Mouse (Mus musculus) heart, postnatal 0 days (tissue): Measurements from ENCODE around the gene Dlk1. TPM values are rescaled to one million over a fixed set of nuclear protein-coding genes. Genes with fewer than 3 reads are reported as not detected.

Experiments
- ATAC-seq: fragments of 200-750 bp; cut with Nextera tagmentation; 2 replicates; pipeline ENCODE4 v1.8.0; 2017; ENCODE audit warnings: low read depth, moderate number of reproducible peaks, moderate library complexity; ENCODE audit not compliant: insufficient read depth
- DNase-seq: peaks from one replicate; pipeline ENCODE4 v3.0.0-alpha.2; 2016; ENCODE audit warnings: low spot score
- H3K27ac ChIP-seq: fragments of 300-500 bp; sonication (generic); 2 replicates; pipeline ENCODE4 v1.5.1; 2014; ENCODE audit warnings: low read depth, mild to moderate bottlenecking
- H3K27me3 ChIP-seq: fragments of 300-500 bp; sonication (generic); 2 replicates; pipeline ENCODE4 v1.6.1; 2014; ENCODE audit warnings: low read length, mixed read lengths; ENCODE audit not compliant: control insufficient read depth, insufficient read depth
- H3K36me3 ChIP-seq: fragments of 300-500 bp; sonication (generic); replicated peaks from 2 replicates; pipeline ENCODE4 v1.6.1; 2014; ENCODE audit warnings: low read length, mixed read lengths; ENCODE audit not compliant: control insufficient read depth, insufficient read depth
- H3K4me1 ChIP-seq: fragments of 300-500 bp; sonication (generic); 2 replicates; pipeline ENCODE4 v1.6.1; 2014; ENCODE audit warnings: antibody characterized with exemption; ENCODE audit not compliant: control insufficient read depth, insufficient read depth
- H3K4me2 ChIP-seq: fragments of 300-500 bp; sonication (generic); 2 replicates; pipeline ENCODE4 v1.6.1; 2014; ENCODE audit warnings: low read depth, mild to moderate bottlenecking, low read length, moderate library complexity
- H3K4me3 ChIP-seq: fragments of 300-500 bp; sonication (generic); 2 replicates; pipeline ENCODE4 v1.5.1; 2014; ENCODE audit warnings: low read depth, low read length
- H3K9ac ChIP-seq: fragments of 300-500 bp; sonication (generic); replicated peaks from 2 replicates; pipeline ENCODE4 v1.6.1; 2014; ENCODE audit warnings: low read depth, low read length, mixed read lengths
- H3K9me3 ChIP-seq: fragments of 300-500 bp; sonication (generic); replicated peaks from 2 replicates; pipeline ENCODE4 v1.6.1; 2016; ENCODE audit warnings: low read length; ENCODE audit not compliant: control insufficient read depth
- CTCF ChIP-seq: IDR thresholded peaks from 2 replicates; pipeline ENCODE4 v1.5.1; 2016; ENCODE audit warnings: antibody characterized with exemption, control low read depth, low read depth
- EP300 ChIP-seq: IDR thresholded peaks from 2 replicates; pipeline ENCODE4 v1.6.1; 2016; ENCODE audit warnings: antibody characterized with exemption, low read depth
- WGBS: fragments of 180-500 bp; shearing (Covaris S2); extraction: QIAGEN DNeasy Blood & Tissue Kit; methylation state at CpG from one replicate; pipeline ENCODE4 v1.1.7; 2014; 5-methylcytosine and 5-hydroxymethylcytosine counted together
- polyA plus RNA-seq: library from polyadenylated mRNA; unstranded; fragments of >200 nt; fragmentation: Nextera tagmentation; extraction: Ambion mirVana; gene quantifications from 2 replicates; pipeline ENCODE4 v1.2.1, GENCODE M21; 2015
- total RNA-seq: library from RNA; depleted of rRNA; stranded (reverse); fragments of >200 nt; gene quantifications from 2 replicates; pipeline ENCODE4 v1.2.3, GENCODE M21; 2014; ENCODE audit warnings: low replicate concordance

Gene Dlk1
- total and polyA plus RNA-seq, 2 experiments from 2014 or later: 45.0 to 55.1 TPM

DNA sequence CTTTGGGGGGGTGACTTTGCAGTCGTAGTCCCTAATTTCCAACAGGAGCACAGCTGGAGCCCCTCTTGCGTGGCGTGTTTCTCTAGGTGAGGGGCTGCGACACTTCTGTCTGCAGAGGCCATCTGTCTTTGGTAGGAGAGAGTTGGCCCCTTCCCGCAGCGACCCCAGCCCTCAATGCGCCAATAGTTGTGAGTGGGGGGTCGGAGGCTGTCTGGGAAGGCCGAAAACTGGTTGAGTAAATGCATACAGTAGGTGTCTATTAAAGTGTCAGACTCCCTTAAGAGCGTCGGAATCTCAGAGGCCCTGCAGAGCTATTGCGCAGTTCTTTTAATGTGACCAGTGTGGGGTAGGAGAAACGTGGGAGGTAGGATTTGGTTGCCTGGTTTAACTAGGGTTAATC, 1.5 kb downstream of the Dlk1 start:
- Histone ChIP-seq H3K27me3 (peaks cover 95% of the 10 kb centered on the region), H3K4me3 (peak overlapping the region; percentile 44; the same call in 1 of the 2 replicates), H3K9ac (no peak overlapping the region), H3K4me1 (0 out of 2 replicates have a peak, but pooled peaks cover 5% of the 10 kb centered on the region), H3K4me2 (peak overlapping the region; percentile 61), H3K36me3 (no peaks in the 10 kb centered on the region), H3K9me3 (no peaks in the 10 kb centered on the region), H3K27ac (no peak overlapping the region)
- TF ChIP-seq EP300: no peak
- TF ChIP-seq CTCF: no peak
- 24% methylated on average over 13 of the region's 13 CpGs for WGBS
- no peak for DNase-seq
- ATAC-seq: no peak

DNA sequence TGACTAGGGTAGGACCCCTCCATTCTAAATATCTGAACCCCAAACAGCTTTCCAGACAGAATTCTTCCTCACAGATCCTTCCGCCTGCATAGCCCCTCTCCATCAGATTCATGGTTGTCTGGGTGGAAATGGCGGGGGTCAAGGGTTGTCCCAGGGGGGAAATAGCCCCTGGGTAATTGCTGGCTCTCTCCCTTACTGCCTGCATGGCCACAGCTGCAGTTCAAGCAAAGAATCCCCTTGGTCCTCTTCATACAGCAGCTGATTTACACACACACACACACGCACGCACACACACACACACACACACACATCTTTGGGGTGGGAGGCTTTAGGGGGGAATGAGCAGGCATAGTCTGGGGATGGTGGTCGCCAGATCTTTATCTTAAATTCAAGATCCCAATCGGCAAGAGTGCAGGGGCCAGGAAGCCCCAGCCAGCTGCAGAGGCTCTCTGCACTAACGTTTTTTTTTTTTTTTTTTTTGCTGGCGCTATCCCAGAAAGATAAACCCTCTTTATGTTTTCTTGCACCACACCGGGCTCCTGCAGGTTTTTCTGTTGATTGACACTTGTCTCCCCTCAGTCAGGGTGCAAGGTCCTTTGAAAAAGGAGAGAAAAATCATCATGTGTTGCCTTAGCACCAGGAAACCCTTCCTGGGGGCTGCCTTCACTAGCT, 4.0 kb downstream of the Dlk1 start:
- WGBS: 31% methylated on average over 9 of the region's 9 CpGs
- no peak overlapping the region for H3K4me3 ChIP-seq
- ATAC-seq: no peak
- peaks cover 93% of the 10 kb centered on the region for H3K27me3 ChIP-seq
- no peak overlapping the region for H3K4me2 ChIP-seq
- H3K9me3 ChIP-seq: no peaks in the 10 kb centered on the region
- TF ChIP-seq CTCF (no peak), EP300 (no peak)
- no peak for DNase-seq
- no peak overlapping the region for H3K9ac ChIP-seq
- no peaks in the 10 kb centered on the region for H3K36me3 ChIP-seq
- no peak overlapping the region for H3K27ac ChIP-seq
- no peaks in the 10 kb centered on the region for H3K4me1 ChIP-seq

DNA sequence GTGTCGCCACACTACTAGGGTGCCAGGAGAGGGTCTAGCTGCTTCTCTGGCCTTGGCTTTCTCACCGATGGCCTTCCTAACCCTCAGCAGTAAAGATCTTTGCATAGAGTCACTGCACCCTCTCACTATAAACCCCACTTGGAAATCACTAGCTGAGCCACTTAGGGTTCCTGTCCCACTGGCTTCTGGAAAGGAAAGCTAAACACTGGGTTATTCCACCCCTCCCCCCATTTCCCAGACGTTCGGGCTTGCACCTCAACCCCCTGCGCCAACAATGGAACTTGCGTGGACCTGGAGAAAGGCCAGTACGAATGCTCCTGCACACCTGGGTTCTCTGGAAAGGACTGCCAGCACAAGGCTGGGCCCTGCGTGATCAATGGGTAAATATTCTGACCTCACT, 5.2 kb downstream of the Dlk1 start:
- Histone ChIP-seq H3K9me3 (no peaks in the 10 kb centered on the region), H3K36me3 (no peaks in the 10 kb centered on the region), H3K4me1 (no peaks in the 10 kb centered on the region), H3K27ac (no peak overlapping the region), H3K4me3 (no peak overlapping the region), H3K27me3 (peaks cover 81% of the 10 kb centered on the region), H3K4me2 (no peak overlapping the region), H3K9ac (no peak overlapping the region)
- DNase-seq (no peak), ATAC-seq (no peak)
- no peak for TF ChIP-seq EP300
- no peak for TF ChIP-seq CTCF
- WGBS: 56% methylated on average over 8 of the region's 8 CpGs

DNA sequence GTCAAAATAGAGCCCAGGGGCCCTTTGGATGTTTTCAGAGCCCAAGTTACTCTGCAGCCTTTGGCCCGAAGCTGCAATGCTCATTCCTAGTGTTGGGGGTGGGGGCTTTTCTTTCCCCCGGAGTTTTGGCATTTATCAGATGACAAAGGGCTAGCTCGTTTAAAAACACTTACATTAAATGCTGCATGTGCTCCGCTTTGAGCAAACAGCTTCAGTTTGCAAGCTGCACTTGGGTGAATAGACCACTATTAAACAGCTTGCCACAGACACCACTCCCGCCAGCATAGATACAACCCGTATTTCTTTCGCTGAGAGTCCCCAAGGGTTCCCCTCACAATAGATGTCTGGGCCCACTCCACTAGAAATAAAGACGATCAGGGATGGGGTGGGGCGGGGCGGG, 6.3 kb downstream of the Dlk1 start:
- H3K27ac ChIP-seq: no peak overlapping the region
- H3K27me3 ChIP-seq: peaks cover 70% of the 10 kb centered on the region
- no peaks in the 10 kb centered on the region for H3K4me1 ChIP-seq
- 32% methylated on average over 10 of the region's 10 CpGs for WGBS
- no peak overlapping the region for H3K9ac ChIP-seq
- no peaks in the 10 kb centered on the region for H3K9me3 ChIP-seq
- DNase-seq: no peak
- no peak overlapping the region for H3K4me2 ChIP-seq
- no peak overlapping the region for H3K4me3 ChIP-seq
- no peaks in the 10 kb centered on the region for H3K36me3 ChIP-seq
- no peak for TF ChIP-seq EP300
- TF ChIP-seq CTCF: no peak
- ATAC-seq: no peak

DNA sequence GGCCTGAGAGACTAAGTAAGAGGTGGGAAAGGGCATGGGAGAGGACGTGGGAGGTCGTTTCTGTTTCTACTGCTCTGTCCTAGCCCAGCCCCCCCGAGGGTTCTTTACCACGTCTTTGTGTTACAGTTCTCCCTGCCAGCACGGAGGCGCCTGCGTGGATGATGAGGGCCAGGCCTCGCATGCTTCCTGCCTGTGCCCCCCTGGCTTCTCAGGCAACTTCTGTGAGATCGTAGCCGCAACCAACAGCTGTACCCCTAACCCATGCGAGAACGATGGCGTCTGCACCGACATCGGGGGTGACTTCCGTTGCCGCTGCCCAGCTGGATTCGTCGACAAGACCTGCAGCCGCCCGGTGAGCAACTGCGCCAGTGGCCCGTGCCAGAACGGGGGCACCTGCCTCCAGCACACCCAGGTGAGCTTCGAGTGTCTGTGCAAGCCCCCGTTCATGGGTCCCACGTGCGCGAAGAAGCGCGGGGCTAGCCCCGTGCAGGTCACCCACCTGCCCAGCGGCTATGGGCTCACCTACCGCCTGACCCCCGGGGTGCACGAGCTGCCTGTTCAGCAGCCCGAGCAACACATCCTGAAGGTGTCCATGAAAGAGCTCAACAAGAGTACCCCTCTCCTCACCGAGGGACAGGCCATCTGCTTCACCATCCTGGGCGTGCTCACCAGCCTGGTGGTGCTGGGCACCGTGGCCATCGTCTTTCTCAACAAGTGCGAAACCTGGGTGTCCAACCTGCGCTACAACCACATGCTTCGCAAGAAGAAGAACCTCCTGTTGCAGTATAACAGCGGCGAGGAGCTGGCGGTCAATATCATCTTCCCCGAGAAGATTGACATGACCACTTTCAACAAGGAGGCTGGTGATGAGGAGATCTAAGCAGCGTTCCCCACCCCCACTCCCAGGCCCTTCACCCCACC, 7.1 kb downstream of the Dlk1 start:
- no peaks in the 10 kb centered on the region for H3K36me3 ChIP-seq
- no peak overlapping the region for H3K9ac ChIP-seq
- 34% methylated on average over 49 of the region's 49 CpGs for WGBS
- ATAC-seq (peak; percentile 8; the same call in 1 of the 2 replicates), DNase-seq (no peak)
- H3K27me3 ChIP-seq: peaks cover 62% of the 10 kb centered on the region
- H3K27ac ChIP-seq: no peak overlapping the region
- H3K4me1 ChIP-seq: no peaks in the 10 kb centered on the region
- H3K4me2 ChIP-seq: peak overlapping the region; percentile 40
- TF ChIP-seq CTCF (no peak), EP300 (no peak)
- H3K9me3 ChIP-seq: no peaks in the 10 kb centered on the region
- peak overlapping the region; percentile 16; the same call in 1 of the 2 replicates for H3K4me3 ChIP-seq
